Mouse (Mus musculus): ENCODE measurements at regions not wholly inside any gene's neighbourhood (a gene's known extent, or its start where the extent isn't known, plus 50 kb on each side); places are given as distances from the start of the nearest gene placed in this dataset.
A peak's percentile ranks its signal among the peaks of the same experiment; 100 is the strongest.

GRCm38 (mm10) chr3:70783142-70783541, 775.7 kb downstream of the Otol1 start:
- no peak for DNase-seq (ENCODE audit: low spot score)

GRCm38 (mm10) chr3:70802230-70802629, 794.8 kb downstream of the Otol1 start:
- DNase-seq (ENCODE audit: low spot score): no peak

- no peak for DNase-seq (ENCODE audit: low spot score)
Measured at GRCm38 (mm10) chr3:70803411-70803810, 796.0 kb downstream of the Otol1 start.

- no peak for DNase-seq (ENCODE audit: low spot score)
Measured at GRCm38 (mm10) chr3:70803885-70804284, 796.5 kb downstream of the Otol1 start.

GRCm38 (mm10) chr3:70807170-70807569, 799.8 kb downstream of the Otol1 start:
- peak; percentile 11 for DNase-seq (ENCODE audit: low spot score)
